Mouse (Mus musculus) neural tube, embryonic 11.5 days (tissue): ENCODE measurements around the gene Ctsa. TPM values are rescaled to one million over a fixed set of nuclear protein-coding genes. Genes with fewer than 3 reads are reported as not detected.
A peak's percentile ranks its signal among the peaks of the same experiment; 100 is the strongest.

Source experiments
- ATAC-seq: fragments of 200-750 bp; cut with Nextera tagmentation; 2 replicates; pipeline ENCODE4 v1.8.0; 2017; ENCODE audit warnings: moderate number of reproducible peaks, mild to moderate bottlenecking, moderate TSS enrichment, moderate library complexity; ENCODE audit not compliant: insufficient read depth, low FRiP score, low TSS enrichment
- DNase-seq: peaks from one replicate; pipeline ENCODE4 v3.0.0-alpha.2; 2015; ENCODE audit warnings: low spot score
- H3K27ac ChIP-seq: fragments of 300-500 bp; sonication (generic); 2 replicates; pipeline ENCODE4 v1.5.1; 2014; ENCODE audit warnings: low read depth, mild to moderate bottlenecking, low read length
- H3K27me3 ChIP-seq: fragments of 300-500 bp; sonication (generic); 2 replicates; pipeline ENCODE4 v1.6.1; 2014; ENCODE audit warnings: mild to moderate bottlenecking, low read length, mixed read lengths; ENCODE audit not compliant: control insufficient read depth, insufficient read depth
- H3K36me3 ChIP-seq: fragments of 300-500 bp; sonication (generic); 2 replicates; pipeline ENCODE4 v1.6.1; 2014; ENCODE audit warnings: mild to moderate bottlenecking, low read length, moderate library complexity, mixed read lengths; ENCODE audit not compliant: control insufficient read depth, insufficient read depth
- H3K4me1 ChIP-seq: fragments of 300-500 bp; sonication (generic); 2 replicates; pipeline ENCODE4 v1.6.1; 2014; ENCODE audit warnings: low read length, mixed read lengths; ENCODE audit not compliant: control insufficient read depth, insufficient read depth
- H3K4me2 ChIP-seq: fragments of 300-500 bp; sonication (generic); 2 replicates; pipeline ENCODE4 v1.6.1; 2014; ENCODE audit warnings: low read depth, mild to moderate bottlenecking, moderate library complexity
- H3K4me3 ChIP-seq: fragments of 300-500 bp; sonication (generic); 2 replicates; pipeline ENCODE4 v1.5.1; 2014; ENCODE audit warnings: low read depth, low read length
- H3K9ac ChIP-seq: fragments of 300-500 bp; sonication (generic); 2 replicates; pipeline ENCODE4 v1.6.1; 2014; ENCODE audit warnings: mild to moderate bottlenecking, low read length
- H3K9me3 ChIP-seq: fragments of 300-500 bp; sonication (generic); 2 replicates; pipeline ENCODE4 v1.6.1; 2016; ENCODE audit warnings: low read length; ENCODE audit not compliant: control insufficient read depth
- WGBS: fragments of 180-500 bp; shearing (Covaris S2); extraction: QIAGEN DNeasy Blood & Tissue Kit; methylation state at CpG from one replicate; pipeline ENCODE4 v1.1.7; 2014; 5-methylcytosine and 5-hydroxymethylcytosine counted together
- polyA plus RNA-seq: library from polyadenylated mRNA; unstranded; fragments of >200 nt; fragmentation: Nextera tagmentation; extraction: Ambion mirVana; gene quantifications from 2 replicates; pipeline ENCODE4 v1.2.1, GENCODE M21; 2014

Ctsa gene
- polyA plus RNA-seq, 1 experiment from 2014 or later, result 88.6 TPM

- DNase-seq (no peak), ATAC-seq (no peak)
- Histone ChIP-seq H3K27me3 (no peaks in the 10 kb centered on the region), H3K4me2 (no peak overlapping the region), H3K4me1 (no peaks in the 10 kb centered on the region), H3K4me3 (no peak overlapping the region), H3K36me3 (peaks cover 3% of the 10 kb centered on the region), H3K27ac (no peak overlapping the region), H3K9ac (no peak overlapping the region), H3K9me3 (no peaks in the 10 kb centered on the region)
- WGBS, result 94% methylated on average over 8 of the region's 8 CpGs
Observed at GRCm38 (mm10) chr2:164815821-164816220, 16.9 kb upstream of the Ctsa start.

- ATAC-seq, result no peak
- H3K4me1 ChIP-seq, result peaks cover 2% of the 10 kb centered on the region; the same call in 1 of the 2 replicates
- no peak for DNase-seq
- peaks cover 3% of the 10 kb centered on the region for H3K36me3 ChIP-seq
- H3K9ac ChIP-seq, result no peak overlapping the region
- H3K9me3 ChIP-seq, result no peaks in the 10 kb centered on the region
- no peak overlapping the region for H3K4me2 ChIP-seq
- H3K4me3 ChIP-seq, result no peak overlapping the region
- WGBS, result 88% methylated on average over 6 of the region's 6 CpGs
- no peak overlapping the region for H3K27ac ChIP-seq
- H3K27me3 ChIP-seq, result no peaks in the 10 kb centered on the region
Observed at GRCm38 (mm10) chr2:164817206-164817605, 15.5 kb upstream of the Ctsa start.

GRCm38 (mm10) chr2:164817703-164818102 lies 15.0 kb upstream of the Ctsa start:
- Histone ChIP-seq H3K9me3 (no peaks in the 10 kb centered on the region), H3K4me3 (no peak overlapping the region), H3K4me2 (no peak overlapping the region), H3K27ac (no peak overlapping the region), H3K4me1 (peaks cover 5% of the 10 kb centered on the region; the same call in 1 of the 2 replicates), H3K9ac (no peak overlapping the region), H3K27me3 (no peaks in the 10 kb centered on the region), H3K36me3 (peaks cover 3% of the 10 kb centered on the region)
- no peak for ATAC-seq
- DNase-seq, result peak; percentile 34
- WGBS, result 61% methylated on average over 5 of the region's 5 CpGs

DNA sequence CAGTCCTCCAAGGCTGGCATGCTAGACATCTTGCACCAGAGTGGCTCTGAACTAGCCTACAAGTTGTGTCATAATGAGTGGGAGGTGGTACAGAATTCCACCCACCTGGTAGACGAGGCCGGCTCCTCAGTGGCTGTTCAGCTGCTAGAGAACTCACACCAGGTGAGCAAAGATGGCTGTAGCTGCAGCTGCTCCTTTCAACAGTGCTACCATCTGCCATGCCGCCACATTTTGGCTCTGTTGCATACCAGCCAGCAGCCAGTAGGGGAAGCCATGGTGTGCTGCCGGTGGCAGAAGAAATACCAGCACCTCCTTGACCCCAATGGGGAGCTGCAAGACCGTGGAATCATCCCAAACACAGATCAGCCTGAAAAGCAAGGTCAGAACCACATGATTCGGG lies 11.6 kb upstream of the Ctsa start:
- peaks cover 5% of the 10 kb centered on the region; the same call in 1 of the 2 replicates for H3K4me1 ChIP-seq
- H3K27me3 ChIP-seq, result no peaks in the 10 kb centered on the region
- no peak overlapping the region for H3K4me2 ChIP-seq
- H3K9me3 ChIP-seq, result no peaks in the 10 kb centered on the region
- H3K36me3 ChIP-seq, result peaks cover 6% of the 10 kb centered on the region
- no peak overlapping the region for H3K4me3 ChIP-seq
- no peak overlapping the region for H3K27ac ChIP-seq
- DNase-seq (no peak), ATAC-seq (no peak)
- H3K9ac ChIP-seq, result no peak overlapping the region
- WGBS, result 88% methylated on average over 6 of the region's 6 CpGs

DNA sequence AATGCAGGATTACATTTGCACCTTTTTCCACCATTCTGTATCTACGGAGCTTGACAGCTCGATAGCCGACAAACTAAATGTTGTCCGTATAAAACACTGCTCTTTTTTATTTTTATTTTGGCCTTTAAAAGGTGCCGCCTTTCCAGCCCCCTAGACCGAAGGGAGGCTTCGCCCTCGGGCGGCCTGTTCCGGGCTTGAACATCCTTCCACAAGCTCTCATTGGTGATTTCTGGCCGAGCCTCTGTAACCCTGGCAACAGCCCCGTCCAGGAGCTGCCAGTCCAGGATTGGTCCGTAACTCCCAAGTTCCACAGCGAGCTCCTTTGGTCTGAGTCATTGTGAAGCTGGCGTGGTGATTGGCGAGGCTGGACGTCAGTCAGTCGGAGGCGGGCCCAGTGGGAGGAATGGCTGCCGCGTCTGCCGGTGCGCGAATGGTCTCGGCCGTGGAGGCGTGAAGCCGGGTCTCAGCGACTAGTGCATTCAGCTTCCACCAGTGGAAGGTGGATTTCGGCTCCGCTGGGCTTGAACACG lies 10.0 kb upstream of the Ctsa start, which contains the start of gene Zswim1:
Gene Zswim1, plus strand, starts transcription at position 51 of the 530 bp plus-strand sequence.
- peak; percentile 99 for ATAC-seq
- H3K9ac ChIP-seq, result peak within 1 kb of the TSS; percentile 70
- no peaks in the 10 kb centered on the region for H3K27me3 ChIP-seq
- peak; percentile 99 for DNase-seq
- peaks cover 5% of the 10 kb centered on the region; the same call in 1 of the 2 replicates for H3K4me1 ChIP-seq
- H3K36me3 ChIP-seq, result peaks cover 6% of the 10 kb centered on the region
- H3K4me2 ChIP-seq, result peak within 1 kb of the TSS; percentile 70
- peak within 1 kb of the TSS; percentile 70 for H3K27ac ChIP-seq
- 1% methylated on average over 32 of the region's 32 CpGs for WGBS
- H3K4me3 ChIP-seq, result peak within 1 kb of the TSS; percentile 74
- H3K9me3 ChIP-seq, result no peaks in the 10 kb centered on the region

DNA sequence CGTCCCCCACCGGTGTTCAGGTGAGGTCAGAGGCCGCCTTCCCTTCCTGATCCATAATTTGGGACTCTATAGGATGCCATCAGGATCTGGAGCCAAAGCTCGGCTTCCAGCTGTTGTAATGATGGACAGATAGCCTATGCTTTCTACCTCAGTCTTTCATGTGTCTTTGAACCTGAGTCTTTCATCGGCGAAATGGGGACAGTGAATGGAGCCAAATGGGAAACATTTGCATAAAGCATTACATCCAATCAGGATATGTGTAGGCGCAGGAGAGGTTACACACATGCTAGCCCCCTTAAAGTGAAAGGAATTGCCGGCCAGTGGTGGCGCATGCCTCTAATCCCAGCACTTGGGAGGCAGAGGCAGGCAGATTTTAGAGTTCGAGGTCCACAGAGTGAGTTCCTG lies 9.5 kb upstream of the Ctsa start:
- Histone ChIP-seq H3K36me3 (peaks cover 6% of the 10 kb centered on the region), H3K4me1 (peaks cover 5% of the 10 kb centered on the region; the same call in 1 of the 2 replicates), H3K4me3 (peak overlapping the region; percentile 74), H3K27ac (peak overlapping the region; percentile 70), H3K9ac (peak overlapping the region; percentile 70), H3K4me2 (peak overlapping the region; percentile 70), H3K27me3 (no peaks in the 10 kb centered on the region), H3K9me3 (no peaks in the 10 kb centered on the region)
- no peak for DNase-seq
- peak; percentile 64 for ATAC-seq
- WGBS, result 3% methylated on average over 10 of the region's 10 CpGs

GRCm38 (mm10) chr2:164823969-164824368 lies 8.7 kb upstream of the Ctsa start:
- WGBS, result 86% methylated on average over 4 of the region's 4 CpGs
- Histone ChIP-seq H3K27me3 (no peaks in the 10 kb centered on the region), H3K27ac (no peak overlapping the region), H3K9ac (no peak overlapping the region), H3K4me3 (no peak overlapping the region), H3K9me3 (no peaks in the 10 kb centered on the region), H3K36me3 (peaks cover 6% of the 10 kb centered on the region), H3K4me2 (peak overlapping the region; percentile 70; the same call in 1 of the 2 replicates), H3K4me1 (peaks cover 5% of the 10 kb centered on the region; the same call in 1 of the 2 replicates)
- DNase-seq (no peak), ATAC-seq (no peak)

DNA sequence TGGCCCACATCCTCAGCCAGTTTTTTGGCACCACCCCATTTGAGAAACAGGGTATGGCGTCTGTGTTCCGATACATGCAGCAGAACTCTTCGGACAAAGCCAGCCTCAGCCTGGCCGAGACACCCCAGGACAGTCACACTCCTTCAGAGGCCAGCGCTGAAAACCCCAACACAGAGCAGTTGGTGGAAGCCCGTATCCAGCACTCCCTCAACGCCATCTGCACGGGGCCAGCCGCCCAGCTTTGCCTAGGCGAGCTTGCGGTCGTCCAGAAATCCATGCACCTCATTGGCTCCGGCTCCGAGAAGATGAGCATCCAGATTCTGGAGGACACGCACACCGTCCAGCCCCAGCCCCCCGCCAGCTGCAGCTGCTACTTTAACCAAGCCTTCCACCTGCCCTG lies 7.2 kb upstream of the Ctsa start:
- DNase-seq (no peak), ATAC-seq (no peak)
- Histone ChIP-seq H3K27ac (no peak overlapping the region), H3K4me3 (no peak overlapping the region), H3K36me3 (peaks cover 6% of the 10 kb centered on the region), H3K4me2 (no peak overlapping the region), H3K27me3 (no peaks in the 10 kb centered on the region), H3K4me1 (peaks cover 5% of the 10 kb centered on the region; the same call in 1 of the 2 replicates), H3K9me3 (no peaks in the 10 kb centered on the region), H3K9ac (no peak overlapping the region)
- 95% methylated on average over 17 of the region's 17 CpGs for WGBS

GRCm38 (mm10) chr2:164827146-164827850 lies 5.4 kb upstream of the Ctsa start:
- Histone ChIP-seq H3K27me3 (no peaks in the 10 kb centered on the region), H3K4me3 (no peak overlapping the region), H3K27ac (no peak overlapping the region), H3K9me3 (no peaks in the 10 kb centered on the region), H3K36me3 (peaks cover 4% of the 10 kb centered on the region), H3K9ac (no peak overlapping the region), H3K4me1 (peaks cover 2% of the 10 kb centered on the region; the same call in 1 of the 2 replicates), H3K4me2 (no peak overlapping the region)
- DNase-seq (no peak), ATAC-seq (no peak)
- 90% methylated on average over 16 of the region's 16 CpGs for WGBS
